Mouse (Mus musculus) spleen, postnatal 36 days (tissue): ENCODE measurements around the gene Kank3.

Experiments used
- DNase-seq, 2 experiments: peaks; one replicate each; pipeline ENCODE4 v3.0.0; 2022; ENCODE audit warnings: low spot score in 2 of 2, mixed read lengths in 1 of 2

Gene Kank3

GRCm38 (mm10) chr17:33857816-33858215 lies 47.5 kb downstream of the Kank3 start:
- no peak for DNase-seq

GRCm38 (mm10) chr17:33865330-33866030 lies 55.2 kb downstream of the Kank3 start:
- peak; percentile 60 to 63 for DNase-seq
